Mouse (Mus musculus) gastrocnemius, postnatal 25 days (tissue): ENCODE data around the gene Spred3. TPM values are rescaled to one million over a fixed set of nuclear protein-coding genes. Genes with fewer than 3 reads are reported as not detected.
"Not testable (repeated sequence)": the region's sequence is repeated elsewhere in the genome, so short reads cannot be mapped to it uniquely, and the experiment has no call there.

Source experiments
- DNase-seq: peaks from one replicate; pipeline ENCODE4 v3.0.0; 2022
- total RNA-seq, 2 experiments: library from RNA; stranded (reverse); gene quantifications; 1 replicate in 1 of 2; 2 replicates in 1 of 2; pipeline ENCODE4 v1.2.3; 2021

The Spred3 gene
- total RNA-seq, 2 experiments from 2014 or later = 0.77 to 0.86 TPM

DNA sequence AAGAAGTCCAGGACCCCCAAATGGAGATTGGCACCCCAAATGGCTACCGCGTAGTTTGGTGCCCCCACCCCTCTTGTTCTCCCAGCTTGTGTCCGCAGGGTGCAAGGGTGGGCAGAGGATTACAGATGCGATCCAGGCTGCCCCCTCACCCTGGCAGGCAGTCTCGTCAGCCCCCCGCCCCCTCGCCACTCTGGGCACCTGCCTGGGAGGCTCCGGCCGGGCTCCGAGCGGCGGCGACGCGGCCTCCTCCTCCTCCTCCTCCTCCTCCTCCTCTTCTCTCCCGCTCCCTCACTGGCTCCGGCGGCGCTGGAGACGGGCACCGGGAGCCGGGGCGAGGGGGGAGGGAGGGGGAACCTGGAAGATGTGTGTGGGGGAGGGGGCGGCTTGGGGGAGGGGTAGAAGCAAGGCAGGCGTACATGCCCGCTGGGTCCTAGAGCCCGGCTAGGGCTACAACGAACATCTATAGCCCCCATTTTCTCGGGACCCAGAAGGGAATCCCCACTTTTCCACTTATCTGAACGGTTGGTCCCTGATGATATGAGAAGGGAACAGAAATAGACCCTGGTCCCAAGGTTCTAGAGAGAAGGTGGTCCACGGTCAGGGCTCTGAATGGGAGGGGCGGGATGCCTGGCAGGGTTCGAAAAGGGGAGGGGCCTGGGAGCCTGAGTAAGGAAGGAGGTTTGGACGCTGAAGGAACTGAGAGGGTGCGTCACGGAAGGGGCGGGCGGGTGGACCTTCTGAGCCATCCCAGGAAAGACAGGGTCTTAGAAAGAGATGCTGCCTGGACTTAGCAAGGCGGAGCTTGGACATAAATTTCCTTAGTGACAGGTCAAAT, 763 bp downstream of the Spred3 start:
- peak; percentile 82 for DNase-seq

DNA sequence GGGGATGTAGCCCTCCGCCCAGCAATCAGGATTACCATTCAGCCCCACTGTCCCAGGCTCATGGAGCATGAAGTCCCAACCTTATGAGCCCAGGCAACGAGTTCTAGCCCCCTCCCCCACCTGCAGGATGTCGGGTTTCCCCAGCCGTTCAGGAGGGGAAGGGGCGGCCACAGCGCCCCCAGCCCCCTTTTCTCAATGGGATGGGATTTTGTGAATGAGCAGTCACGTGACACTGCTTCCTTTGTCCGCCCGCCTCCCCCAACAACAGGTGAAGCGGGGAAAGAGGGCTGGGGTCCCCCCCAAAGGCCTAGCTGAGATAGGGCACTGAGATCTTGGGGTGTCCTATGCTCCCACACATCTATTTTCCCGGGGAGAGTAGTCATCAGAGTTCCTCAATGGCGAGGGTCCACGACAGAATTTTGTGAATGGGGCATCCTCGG, 1.4 kb downstream of the Spred3 start:
- no peak for DNase-seq

DNA sequence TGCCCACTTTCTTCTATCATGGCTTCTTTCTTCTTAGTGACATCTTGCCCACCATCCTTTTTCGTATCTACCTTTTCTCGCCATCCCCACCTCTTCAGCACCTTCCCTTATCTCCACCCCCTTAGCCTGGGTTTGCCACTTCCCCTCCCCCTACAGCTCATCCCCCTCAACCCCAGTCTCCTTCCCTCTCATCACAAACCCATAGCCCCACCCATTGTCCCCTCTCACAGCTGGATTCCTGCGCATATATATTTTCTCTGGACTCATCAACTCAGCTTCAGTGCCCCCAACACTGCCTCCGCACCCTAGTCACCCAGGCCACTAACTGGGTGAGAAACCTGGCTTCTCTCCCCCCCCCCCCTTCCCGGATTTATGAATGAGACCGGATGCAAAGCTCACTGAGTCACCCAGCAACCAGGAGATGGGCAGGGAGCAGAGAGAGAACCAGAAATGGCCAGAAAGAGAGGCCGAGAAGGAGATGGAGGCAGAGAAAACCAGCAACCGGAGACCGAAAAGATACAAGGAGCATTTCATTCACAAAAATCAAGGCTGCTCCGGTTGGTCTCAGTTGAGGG, 2.0 kb downstream of the Spred3 start:
- no peak for DNase-seq

DNA sequence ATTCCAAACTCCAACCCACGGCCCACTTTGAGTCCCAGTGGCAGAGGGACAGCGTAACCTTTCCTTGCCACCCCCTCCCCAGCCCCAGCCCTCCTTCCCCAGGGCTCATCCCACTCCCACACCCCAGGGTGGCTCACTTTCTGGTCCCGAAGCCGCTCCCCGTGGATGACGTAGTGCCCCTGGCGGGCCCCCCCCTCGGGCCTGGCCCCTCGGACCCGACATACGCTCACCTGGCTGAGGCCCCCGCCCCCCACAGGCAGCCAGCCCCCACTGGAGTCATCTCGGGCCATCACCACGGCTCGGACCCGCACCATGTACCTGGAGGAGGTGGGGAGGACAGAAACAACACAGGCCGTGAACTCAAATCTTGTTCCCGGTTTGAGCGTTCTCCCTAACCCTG, 2.6 kb downstream of the Spred3 start:
- DNase-seq = no peak

DNA sequence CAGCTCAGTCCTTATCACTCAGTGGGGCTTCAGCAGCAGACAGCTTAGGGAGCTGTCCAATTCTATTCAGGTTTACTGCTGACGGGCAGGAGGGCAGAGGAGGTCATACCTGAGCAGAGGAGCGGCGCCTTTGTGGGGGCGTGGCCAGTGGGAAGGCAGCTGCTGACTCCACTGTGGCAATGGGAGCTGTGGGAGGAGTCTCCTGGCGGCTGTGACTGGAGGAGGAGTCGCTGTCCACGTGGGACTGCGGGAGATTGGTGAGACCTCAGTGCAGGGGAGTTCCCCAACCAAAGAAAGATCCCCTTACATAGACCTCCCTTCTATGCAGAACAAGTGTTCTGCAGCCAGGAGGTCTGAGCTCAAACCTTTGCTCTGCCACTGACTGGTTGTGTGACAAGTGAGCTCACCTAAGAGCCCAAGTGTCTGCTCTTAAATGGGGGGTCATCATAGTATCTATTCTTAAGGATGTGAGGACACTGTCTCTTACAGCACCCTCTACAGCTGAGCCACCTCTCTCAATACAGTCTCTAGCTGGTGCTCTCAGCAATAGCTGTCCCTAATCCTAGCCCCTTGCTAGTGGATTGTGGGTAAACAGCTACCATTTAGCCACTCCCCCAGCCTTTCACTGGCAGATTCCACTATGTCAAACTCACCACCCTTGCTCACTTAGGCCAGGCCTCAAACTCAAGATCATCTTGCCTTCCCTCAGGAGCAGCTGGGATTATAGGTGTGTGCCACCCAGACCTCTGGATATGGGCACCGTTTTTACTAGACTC, 7.3 kb downstream of the Spred3 start:
- peak; percentile 55 for DNase-seq

DNA sequence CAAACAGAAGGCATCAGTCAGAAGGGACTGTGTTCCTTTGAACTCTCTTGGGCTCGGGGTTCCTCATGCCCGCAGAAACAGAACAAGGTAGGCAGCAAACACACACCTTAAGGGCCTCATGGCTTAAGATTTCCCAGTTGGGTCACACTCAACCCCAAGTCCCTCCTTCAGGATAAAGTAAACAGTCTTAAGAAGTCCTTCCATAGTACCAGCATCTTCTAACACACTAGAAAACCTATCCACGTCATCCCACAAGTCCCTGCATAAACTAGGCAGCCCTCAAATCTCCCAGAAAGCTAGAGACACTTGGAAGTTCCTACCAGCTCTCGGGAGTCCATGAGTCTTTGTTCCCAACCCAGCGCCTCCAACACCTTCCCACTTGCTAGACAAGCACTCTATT, 7.9 kb downstream of the Spred3 start:
- no peak for DNase-seq

DNA sequence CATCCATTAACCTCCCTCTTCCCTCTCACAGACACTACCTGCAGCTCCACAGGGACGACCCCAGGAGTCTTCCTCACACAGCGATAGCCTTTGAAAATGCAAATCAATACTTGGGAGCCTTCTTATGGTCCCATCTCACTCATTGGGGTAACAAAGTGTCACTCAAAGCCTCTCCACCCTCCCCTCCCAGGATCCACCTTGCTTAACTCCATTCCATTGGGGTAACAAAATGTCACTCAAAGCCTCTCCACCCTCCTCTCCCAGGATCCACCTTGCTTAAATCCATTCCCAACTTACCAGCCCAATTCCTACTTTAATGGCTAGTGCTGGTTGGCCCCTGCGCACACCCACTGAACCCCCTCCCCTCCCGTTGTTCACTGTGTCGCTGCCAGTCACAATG, 11.9 kb downstream of the Spred3 start:
- no peak for DNase-seq

DNA sequence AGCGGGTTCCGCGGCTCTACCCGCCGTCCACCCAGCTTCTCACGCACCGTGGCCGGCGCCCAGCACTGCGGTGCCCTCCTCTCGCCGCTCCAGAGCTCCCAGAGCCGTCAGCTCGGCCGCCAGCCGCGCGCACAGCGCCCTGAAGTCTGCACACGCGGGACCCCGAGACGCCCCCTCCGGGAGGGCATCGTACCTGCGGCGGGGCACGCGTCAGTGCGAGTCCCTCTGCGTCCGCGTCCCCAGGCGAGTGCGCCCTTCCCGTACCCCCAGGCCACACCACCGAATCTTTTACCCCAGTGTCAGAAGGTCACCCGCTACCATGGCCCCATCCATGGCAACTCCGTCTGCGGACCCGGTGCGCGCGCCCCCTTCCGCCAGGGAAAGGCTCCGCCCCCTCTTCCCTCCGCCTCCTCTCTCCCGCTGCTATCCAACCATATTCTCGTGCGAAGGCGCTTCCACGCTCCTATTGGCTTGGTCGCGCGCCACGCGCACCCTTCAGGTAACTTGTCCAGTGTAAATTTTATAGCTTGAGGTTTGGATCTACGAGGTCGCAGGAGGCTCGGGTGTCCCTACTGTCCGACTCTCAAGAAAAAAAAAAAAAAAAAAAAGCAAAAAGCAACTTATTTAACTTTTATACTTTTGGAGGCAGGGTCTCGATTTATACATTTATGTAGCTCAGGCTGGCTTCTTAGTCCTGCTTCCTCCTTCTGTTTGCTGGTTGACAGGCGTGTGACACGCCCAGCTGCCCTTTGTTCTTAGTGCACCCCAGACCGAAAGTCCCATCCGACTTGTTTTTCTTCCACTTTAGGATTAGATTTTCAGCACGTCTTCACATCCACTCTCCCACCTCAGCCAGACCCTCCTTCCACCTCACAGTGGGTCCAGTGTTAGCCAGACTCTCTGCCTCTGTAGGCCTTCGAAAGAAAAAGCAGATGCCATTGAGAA, 14.1 kb downstream of the Spred3 start, which contains the start of gene Fam98c:
Gene Fam98c (minus strand): TSS at position 397 of the 945 bp plus-strand sequence.
- peak; percentile 82 for DNase-seq

DNA sequence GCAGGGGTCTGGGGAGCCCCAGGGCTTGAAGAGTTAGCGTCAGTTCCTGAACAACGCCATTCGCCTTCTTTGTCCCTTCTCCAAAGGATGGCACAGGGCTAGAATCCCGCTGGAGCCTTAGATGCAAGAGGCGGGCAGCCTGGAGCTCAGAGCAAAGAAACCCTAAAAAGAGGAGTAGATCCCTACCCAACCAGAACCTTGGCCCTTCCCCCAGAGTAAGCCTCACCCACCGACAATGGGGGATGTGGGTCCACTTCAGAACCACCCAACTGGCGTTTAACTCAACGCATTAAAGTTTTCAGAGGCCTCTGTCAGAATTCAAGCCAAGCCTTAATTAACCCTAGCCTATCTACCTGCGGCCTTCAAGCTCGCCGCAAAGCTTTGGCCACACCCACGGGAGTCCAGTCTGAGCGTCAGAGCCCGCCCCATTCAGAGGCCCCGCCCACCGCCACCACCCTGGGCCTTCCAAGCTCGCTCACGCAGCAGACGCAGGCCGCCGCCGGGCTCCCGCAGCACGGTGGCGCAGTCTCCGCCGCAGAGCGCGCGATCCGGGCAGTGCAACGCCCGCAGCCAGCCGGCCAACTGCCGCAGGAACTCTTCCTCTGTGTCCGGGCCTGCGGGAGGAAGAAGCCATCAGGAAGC, 14.9 kb downstream of the Spred3 start:
- peak; percentile 87 for DNase-seq

DNA sequence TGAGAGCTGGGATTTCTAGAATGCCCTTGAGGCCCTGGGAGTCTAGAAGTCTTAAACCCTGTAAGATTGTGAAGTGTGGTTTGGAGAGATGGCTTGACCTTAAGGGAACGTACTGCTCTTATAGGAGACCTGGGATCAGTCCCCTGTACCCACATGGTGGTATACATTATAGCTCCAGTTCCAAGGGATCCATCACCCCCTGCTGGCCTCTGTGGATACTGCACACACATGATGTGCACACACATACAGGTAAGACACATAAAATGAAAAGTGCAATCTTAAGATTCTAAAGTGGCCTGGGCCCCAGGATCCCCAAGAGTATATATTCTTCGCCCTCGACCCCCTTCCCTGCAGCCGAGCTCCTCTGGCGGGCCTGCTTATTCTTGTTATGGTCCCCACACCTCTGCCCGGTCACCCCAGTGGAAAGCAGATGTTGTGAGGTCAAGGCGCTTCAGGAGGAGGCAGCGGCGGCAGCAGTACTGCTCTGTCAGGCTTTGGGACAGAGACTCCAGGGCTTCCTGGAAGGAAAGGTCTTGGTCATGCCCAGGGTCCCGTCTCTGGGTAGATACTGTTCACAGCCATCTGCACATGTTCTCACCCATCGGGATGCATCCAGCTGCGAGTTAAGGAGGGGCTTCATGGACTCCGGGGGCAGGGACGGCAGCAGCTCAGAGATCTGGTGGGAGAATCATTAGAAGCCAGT, 16.0 kb downstream of the Spred3 start:
- DNase-seq = no peak

DNA sequence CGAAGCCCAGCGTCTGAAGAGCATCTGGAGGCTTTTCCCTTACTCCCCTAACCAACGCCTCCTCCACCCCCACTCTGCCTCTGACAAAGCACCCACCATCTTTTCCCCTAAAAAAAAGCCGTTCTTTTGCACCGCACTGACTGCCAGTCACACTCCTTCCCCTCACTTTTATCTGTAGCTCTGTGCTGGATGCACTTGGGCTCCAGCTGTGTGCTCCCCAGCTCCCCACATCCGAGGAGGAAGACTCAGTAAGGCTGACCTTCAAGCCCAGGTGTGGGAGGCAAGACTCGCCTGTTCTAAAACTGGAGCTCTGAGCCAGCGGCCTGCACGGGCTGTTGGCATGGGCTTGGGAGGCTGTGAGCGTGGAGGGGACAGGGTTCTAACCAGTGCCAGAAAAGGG, 18.7 kb downstream of the Spred3 start:
- no peak for DNase-seq

DNA sequence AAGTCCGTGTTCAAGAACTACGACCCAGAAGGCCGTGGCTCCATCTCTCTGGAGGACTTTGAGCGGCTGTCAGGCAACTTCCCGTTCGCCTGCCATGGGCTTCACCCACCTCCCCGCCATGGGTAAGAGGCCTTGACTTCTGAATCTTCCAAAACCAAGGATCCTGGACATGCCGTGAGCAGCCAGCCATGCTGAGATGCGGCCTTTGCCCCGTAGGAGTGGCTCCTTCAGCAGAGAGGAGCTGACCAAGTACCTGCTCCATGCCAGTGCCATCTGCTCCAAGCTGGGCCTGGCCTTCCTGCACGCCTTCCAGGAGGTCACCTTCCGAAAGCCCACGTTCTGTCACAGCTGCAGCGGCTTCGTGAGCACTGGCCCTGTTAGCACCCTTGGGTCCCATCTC, 21.4 kb downstream of the Spred3 start:
- no peak for DNase-seq

DNA sequence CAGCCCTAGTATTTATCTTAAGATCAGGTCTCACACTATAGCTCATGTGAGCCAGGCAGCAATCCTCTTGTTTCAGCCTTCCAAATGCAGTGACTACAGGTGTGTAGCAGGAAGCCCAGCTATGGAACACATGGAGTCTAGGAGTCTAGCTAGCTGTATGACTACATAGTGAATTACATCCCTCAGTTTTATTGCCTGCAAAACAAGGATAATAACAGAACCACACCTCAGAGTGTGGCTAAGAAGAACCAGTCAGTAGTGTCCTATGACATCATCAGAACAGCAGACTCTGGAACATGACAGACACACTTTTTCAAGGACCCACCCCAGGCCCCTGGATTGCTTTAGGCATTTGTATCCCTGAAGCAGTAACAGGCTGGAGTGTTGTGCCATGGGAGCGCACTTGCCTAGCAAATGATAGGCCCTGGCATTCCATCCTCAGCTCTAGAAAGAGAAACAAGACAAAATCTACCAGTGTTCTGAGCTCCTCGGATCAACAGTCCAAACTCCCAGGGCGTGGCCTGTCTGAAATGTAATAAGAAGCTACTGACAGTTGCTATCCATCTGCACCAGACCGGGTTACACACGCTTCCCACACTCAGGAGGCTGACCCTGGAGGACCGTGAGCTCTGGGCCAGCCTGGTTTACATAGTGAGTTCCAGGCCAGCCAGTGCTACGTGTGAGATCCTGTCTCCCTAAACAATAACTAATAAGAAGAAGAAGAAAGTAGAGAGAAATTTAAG, 23.4 kb downstream of the Spred3 start:
- DNase-seq = no peak

DNA sequence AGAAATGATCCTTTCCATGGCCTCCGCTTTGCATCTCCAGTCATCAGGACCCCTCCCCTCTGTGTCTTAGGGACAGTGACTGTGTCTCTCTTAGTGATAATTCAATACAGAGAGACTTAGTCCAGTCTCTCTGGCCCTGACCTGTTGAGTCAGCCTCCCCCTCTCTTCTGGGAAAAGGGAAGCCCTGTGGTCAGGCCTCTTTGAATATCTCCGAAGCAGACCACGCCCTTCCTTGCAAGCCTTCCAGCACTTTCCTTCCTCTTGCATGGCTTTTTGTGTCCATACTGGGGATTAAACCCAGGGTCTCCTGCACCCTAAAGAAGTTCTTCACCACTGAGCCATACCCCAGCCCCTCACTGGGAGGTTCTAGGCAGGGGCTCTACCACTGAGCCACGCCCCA, 26.2 kb downstream of the Spred3 start:
- no peak for DNase-seq

DNA sequence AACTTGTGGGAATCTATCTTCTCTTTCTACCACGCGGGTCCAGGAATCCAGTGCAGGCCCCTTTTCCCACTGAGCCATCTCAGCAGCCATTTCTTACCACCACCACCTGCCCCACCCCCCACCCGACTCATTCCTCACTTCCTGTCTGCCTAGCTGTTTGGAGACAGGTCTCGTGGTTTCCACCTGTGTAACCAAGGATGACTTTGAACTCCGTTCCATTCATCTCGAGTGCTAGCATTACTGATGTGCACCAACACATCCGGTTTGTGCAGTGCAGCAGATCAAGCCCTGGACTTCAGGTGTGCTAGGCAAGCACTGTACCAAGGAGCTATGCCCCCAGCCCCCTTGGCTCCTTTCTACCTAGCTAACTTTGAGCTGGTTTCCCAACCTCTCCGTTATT, 28.8 kb downstream of the Spred3 start:
- no peak for DNase-seq

DNA sequence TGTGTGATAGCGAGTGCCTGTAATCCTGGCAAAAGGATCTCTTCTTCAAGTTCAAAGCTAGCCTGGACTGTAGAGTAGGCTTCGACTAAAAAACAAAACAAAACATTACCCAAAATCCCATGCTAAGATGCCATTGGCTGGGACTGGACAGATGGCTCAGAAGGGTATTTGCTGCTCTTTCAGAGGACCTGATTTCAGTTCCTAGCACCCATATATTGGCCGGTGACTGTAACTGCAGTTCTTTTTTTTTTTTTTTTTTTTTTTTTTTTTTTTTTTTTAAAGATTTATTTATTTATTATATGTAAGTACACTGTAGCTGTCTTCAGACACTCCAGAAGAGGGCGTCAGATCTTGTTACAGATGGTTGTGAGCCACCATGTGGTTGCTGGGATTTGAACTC, 31.0 kb downstream of the Spred3 start:
- not testable (repeated sequence) for DNase-seq

DNA sequence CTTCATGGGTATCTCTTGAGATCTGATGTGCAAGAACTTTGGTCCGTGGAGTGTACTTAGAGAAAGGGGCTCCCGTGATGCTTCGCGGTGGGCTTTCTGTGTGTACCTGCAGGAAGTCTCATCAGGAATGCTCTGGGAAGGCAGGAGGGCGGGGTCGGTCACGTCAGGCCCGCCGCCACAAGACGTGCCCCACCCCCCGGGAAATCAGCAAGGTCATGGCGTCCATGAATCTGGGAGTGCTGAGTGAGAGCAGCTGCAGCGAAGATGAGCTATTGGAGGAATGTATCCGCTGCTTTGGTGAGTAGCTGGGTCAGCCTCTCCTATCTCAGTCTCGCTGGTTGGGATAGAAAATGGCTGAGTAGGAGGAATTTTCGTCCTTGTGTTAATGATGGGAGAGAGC, 32.8 kb downstream of the Spred3 start:
- no peak for DNase-seq

DNA sequence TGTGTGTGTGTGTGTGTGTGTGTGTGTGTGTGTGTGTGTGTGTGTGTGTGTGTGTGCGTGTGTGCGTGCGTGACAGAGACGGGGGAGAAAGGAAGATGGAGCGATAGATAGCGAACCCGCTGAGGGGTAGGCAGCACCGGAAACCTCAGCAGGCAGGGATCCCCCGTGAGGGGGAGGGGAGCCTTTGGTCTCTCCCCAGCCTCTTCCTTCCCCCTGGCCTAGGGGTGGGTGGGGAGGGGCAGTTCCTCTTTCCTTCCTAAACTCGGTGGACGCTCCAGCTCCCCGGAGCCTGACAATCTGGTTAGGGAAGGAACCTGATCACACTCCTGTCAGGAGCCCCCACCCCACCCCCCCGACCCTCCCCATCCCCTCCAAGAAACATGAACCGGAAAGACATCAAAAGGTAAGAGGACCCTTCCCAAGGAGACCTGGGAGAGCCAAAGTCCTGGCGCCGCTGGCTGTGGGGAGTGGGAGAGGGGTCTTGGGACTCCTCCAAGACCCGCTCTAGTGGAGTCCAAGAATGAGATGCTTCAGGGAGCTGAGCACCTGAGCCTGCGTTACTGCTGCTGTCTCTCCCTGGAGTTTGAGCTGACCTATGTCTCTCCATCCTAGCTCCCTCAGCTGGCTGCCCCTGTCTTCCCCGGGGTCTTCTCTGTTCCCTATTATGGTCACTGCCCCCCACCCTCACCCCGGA, 35.4 kb downstream of the Spred3 start, which contains the start of gene Rasgrp4:
Gene Rasgrp4 (plus strand): TSS at position 159 of the 694 bp plus-strand sequence.
- peak; percentile 42 for DNase-seq

DNA sequence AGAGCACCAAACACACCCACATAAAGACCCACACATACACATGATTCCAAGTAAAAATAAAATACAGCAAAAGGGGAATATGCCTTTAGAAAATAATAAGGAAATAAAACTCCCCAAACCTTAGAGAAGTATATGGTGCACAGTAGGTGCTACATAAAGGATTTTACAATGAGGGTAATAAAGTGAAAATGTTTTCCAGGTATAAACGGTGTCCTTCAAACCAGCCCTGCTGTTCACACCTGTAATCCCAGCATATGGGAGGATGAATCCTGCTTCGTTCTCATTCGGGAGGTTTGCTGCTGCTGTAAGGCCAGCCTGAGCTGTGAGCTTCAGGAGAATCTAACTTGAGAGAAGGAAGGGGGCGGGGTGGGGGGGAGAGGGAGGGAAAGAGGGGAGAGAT, 36.0 kb downstream of the Spred3 start:
- DNase-seq = no peak
